Mouse (Mus musculus): ENCODE measurements around the gene Pde6d. TPM values are rescaled to one million over a fixed set of nuclear protein-coding genes. Genes with fewer than 3 reads are reported as not detected.

Pde6d gene
- polyA plus RNA-seq, 1 experiment from 2014 or later, result 59.7 TPM

DNA sequence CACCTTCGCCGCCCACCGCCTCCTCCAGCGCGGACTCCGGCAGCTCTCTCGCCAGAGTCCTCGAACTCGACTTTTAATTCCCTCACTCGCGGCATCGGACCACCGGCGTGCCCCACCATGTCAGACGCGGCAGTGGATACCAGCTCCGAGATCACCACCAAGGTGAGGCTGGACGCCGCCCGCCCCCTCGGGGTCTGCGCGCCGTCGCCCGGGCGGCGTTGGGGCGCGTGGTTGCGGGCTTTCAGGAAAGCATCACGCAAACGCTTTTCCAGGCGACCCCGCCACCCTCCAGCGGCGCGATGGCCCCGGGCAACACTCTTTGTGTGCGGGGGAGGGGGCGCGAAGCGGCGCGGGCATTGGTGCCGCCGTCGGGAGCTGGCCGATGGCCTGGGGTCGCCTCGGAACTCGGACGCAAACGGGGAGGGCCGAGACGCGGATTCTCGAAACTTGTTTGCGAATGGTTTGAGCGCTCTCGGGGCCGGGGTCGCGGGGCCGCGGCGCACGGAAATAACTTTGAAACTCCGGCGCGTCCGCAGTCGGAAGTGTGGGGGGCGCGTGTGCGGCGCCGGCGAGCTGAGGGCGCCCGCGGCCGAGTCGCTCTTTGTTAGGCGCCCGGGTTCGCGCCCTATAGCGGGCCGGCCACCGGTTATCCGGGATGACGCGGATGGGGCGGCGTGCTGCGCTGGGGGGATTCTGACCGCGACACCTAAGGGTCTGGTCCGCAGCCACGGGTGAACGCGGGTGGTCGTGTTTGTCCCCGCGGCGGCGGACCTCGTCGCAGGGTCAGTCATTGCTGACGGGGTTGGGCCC, 55.4 kb downstream of the Pde6d start:
- H3K27me3 ChIP-seq, result no peaks in the 10 kb centered on the region
- TF ChIP-seq CTCF (IDR thresholded peaks at IDR 0.05), result no peak
- ChIA-PET CTCF (interaction anchor here (1.0 to 13.4 kb wide), 6 partner anchors 19 to 87 kb away, joined by 4 to 307 read pairs (median 4); no protein-coding TSS in a partner anchor), POLR2A (interaction anchor here (0.9 to 3.4 kb wide), 12 partner anchors 12 to 87 kb away, joined by 3 to 20 read pairs (median 8); no protein-coding TSS in a partner anchor)
- in situ Hi-C loops (cut with MboI; ENCODE audit: low pct_unique_long_range_greater_than_20kb), result no loop called here
- DNase-seq (ENCODE audit: low read depth, low spot score) (no peak), ATAC-seq (no peak)

DNA sequence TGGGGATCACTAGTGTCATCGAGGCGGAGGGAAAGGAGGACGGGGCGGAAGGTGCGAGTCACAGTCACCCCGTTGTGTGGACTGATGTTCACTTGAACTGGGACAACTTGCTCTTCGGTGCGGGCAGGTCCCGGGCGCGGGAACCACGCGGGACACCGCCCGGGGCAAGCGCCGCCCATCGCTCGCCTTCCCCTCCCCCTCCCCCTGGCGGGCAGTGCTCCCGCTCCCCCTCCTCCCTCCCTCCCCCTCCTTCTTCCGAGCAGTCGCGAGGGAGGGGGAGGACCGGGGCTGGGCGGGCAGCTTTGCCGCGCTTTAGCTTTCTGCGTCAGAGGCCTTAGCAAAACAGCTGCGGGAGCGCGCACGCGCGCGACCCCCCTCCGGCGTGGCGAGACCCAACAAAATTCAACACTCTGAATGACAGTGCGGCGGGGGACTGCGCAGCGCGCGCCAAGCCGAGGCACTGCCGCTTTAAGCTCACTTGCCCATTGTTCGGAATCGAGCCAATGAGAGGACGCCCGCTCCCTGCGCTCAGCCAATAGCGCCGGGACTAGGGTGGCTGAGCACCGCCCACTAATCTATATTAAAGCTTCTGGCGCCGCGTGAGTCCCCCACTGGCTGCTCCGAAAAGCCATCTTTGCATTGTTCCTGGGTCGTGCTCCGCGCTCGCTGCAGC, 56.2 kb downstream of the Pde6d start, which contains the start of gene Ptma:
TSS of gene Ptma (plus strand) at position 611 of the 673 bp plus-strand sequence.
- ChIA-PET CTCF (interaction anchor here (1.2 to 13.4 kb wide), 4 partner anchors 18 to 87 kb away, joined by 4 to 307 read pairs (median 4); no protein-coding TSS in a partner anchor), POLR2A (interaction anchor here (0.9 to 3.4 kb wide), 10 partner anchors 12 to 86 kb away, joined by 3 to 20 read pairs (median 8); no protein-coding TSS in a partner anchor)
- H3K27me3 ChIP-seq, result no peaks in the 10 kb centered on the region
- DNase-seq (ENCODE audit: low read depth, low spot score), result peak; percentile 98
- in situ Hi-C loops (cut with MboI; ENCODE audit: low pct_unique_long_range_greater_than_20kb), result no loop called here
- ATAC-seq, result peak; percentile 78
- no peak for TF ChIP-seq CTCF (IDR thresholded peaks at IDR 0.05)

DNA sequence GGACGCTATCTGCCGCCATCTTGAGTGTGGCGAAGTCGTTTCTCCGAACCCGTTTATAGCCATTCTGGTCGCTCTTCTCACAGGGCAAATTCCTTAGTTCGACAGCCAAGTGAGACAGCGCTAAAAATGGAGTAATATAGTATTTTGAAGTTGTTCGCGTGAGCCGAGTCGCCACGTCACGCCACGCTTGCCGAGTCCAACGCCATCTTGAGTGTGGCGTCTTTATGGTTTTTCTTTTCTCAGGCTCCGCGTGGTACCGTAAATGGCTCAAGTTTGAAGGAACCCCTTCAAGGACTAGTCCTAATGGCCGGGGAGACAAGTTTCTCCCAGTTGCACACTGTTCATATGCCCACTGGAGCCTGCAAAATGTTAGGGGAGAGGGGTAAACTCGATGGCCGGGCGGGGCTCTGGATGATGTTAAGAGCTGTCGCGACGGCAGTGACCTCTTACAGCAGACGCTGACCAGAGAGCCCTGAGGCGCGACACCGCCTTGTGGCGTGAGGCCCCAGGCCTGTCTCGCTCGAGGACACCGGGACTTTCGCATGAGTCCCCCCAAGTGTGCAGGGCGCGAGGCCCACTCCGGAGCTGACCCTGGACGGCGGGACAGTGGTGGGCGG, 56.8 kb downstream of the Pde6d start:
- ATAC-seq (peak; percentile 1), DNase-seq (ENCODE audit: low read depth, low spot score) (no peak)
- TF ChIP-seq CTCF (IDR thresholded peaks at IDR 0.05), result no peak
- H3K27me3 ChIP-seq, result no peaks in the 10 kb centered on the region
- in situ Hi-C loops (cut with MboI; ENCODE audit: low pct_unique_long_range_greater_than_20kb), result no loop called here
- CTCF ChIA-PET, result interaction anchor here (1.2 to 13.4 kb wide), 4 partner anchors 18 to 86 kb away, joined by 4 to 307 read pairs (median 4); no protein-coding TSS in a partner anchor
- POLR2A ChIA-PET, result interaction anchor here (0.9 to 3.4 kb wide), 9 partner anchors 11 to 91 kb away, joined by 4 to 20 read pairs (median 13); no protein-coding TSS in a partner anchor

DNA sequence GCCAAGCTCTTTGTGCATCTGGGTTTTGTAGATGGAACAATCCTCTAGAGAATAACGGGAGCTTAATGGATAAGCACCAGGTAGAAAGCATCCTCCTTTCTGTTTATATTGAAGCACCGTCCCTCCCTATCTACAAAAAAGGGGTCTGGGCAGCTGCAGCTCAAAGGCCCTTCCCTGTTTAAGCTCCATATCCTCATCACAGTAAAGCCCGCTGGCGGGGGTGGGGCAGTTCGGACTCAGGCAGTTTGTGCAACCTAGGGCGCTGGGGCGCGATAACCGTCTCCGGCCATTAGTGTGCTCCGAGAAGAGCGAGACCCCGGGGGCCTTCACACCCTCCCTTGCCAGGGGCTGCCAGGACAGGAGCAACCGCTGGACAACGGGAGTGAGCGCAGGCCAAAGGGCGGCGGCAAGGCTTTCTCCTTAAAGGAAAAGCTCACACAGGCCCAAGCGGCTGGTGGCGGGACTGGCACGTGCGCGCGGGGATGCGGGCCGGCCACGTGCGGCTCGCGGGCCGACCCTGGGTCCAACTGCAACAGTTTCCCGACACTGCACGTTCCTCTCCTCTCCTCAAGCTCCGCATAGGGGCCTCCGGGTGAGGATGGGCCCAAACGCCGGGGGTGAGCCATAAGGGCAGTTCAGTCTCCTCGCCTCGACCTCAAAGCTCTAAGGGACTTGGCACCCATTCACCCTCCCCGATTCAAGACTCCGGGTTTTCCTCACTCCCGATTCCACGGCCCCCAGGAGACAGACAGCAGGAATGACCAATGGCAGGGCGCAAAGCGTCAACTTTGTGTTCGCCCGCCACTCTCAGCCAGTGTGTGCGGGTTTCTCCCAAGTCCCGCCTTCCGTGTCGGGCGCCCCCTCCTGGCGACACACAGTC, 57.6 kb downstream of the Pde6d start:
- TF ChIP-seq CTCF (IDR thresholded peaks at IDR 0.05), result no peak
- H3K27me3 ChIP-seq, result no peaks in the 10 kb centered on the region
- peak; percentile 36 for ATAC-seq
- DNase-seq (ENCODE audit: low read depth, low spot score), result peak; percentile 96
- in situ Hi-C loops (cut with MboI; ENCODE audit: low pct_unique_long_range_greater_than_20kb), result no loop called here
- POLR2A ChIA-PET, result interaction anchor here (0.9 to 3.4 kb wide), 7 partner anchors 10 to 91 kb away, joined by 3 to 16 read pairs (median 9); no protein-coding TSS in a partner anchor
- CTCF ChIA-PET, result interaction anchor here (0.6 to 13.4 kb wide), 5 partner anchors 17 to 85 kb away, joined by 3 to 307 read pairs (median 7); no protein-coding TSS in a partner anchor

DNA sequence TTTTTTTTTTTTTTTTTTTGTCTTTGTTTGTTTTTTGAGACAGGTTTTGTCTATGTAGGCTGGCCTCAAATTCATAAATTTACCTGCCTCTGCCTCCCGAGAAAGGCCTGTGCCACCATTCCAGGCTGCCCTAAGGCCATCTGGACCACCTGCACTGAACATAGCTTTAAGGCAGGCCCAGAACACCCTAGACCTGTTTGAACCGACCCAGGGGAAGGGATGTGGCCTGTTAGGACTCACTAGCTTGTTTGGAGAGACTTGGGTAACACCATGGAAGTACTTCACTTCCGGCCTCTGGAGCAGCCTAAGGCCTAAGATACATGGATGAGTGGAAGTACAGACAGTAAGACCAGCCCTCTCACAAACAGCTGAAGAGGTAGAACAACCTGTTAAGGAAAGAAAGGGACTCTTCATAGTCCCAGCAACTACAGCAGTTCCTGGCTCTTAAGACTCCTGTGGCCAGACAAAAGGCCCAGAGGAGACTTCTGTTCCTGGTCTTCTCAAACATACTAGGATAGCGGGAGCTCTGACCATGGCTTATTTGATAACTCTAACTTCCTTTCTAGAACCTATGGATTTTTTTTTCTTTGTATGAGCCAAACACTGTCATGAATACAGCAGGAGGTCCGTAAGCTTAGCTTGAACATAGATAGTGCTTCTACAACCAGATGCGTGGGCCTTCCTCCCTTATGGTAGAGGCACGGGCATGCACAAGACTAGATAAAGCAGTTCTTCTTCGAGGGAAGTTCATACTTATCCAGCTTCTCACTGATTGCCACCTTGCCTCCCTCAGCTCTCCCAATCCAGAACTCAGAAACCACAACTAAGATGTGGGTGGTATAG, 58.4 kb downstream of the Pde6d start:
- DNase-seq (ENCODE audit: low read depth, low spot score), result no peak
- no peaks in the 10 kb centered on the region for H3K27me3 ChIP-seq
- no peak for ATAC-seq
- no peak for TF ChIP-seq CTCF (IDR thresholded peaks at IDR 0.05)
- in situ Hi-C loops (cut with MboI; ENCODE audit: low pct_unique_long_range_greater_than_20kb), result no loop called here
- ChIA-PET POLR2A (interaction anchor here (0.9 to 3.4 kb wide), 6 partner anchors 11 to 90 kb away, joined by 3 to 16 read pairs (median 10); no protein-coding TSS in a partner anchor), CTCF (interaction anchor here (0.6 to 13.4 kb wide), 7 partner anchors 14 to 94 kb away, joined by 3 to 307 read pairs (median 4); no protein-coding TSS in a partner anchor)

- CTCF ChIA-PET, result interaction anchor here (1.5 to 13.4 kb wide), 2 partner anchors 14 to 88 kb away, joined by 3 to 307 read pairs; no protein-coding TSS in a partner anchor
- in situ Hi-C loops (cut with MboI; ENCODE audit: low pct_unique_long_range_greater_than_20kb), result no loop called here
- H3K27me3 ChIP-seq, result no peaks in the 10 kb centered on the region
- TF ChIP-seq CTCF (IDR thresholded peaks at IDR 0.05), result no peak
- DNase-seq (ENCODE audit: low read depth, low spot score), result peak; percentile 63
- ATAC-seq, result peak; percentile 36
- POLR2A ChIA-PET, result interaction anchor here (0.5 to 1.0 kb wide), 3 partner anchors 12 to 38 kb away, joined by 3 to 4 read pairs (median 3); no protein-coding TSS in a partner anchor
Measured at GRCm38 (mm10) chr1:86522286-86522871, 60.0 kb downstream of the Pde6d start.

GRCm38 (mm10) chr1:86520361-86520760, 62.1 kb downstream of the Pde6d start:
- DNase-seq (ENCODE audit: low read depth, low spot score) (no peak), ATAC-seq (no peak)
- no peak for TF ChIP-seq CTCF (IDR thresholded peaks at IDR 0.05)
- ChIA-PET POLR2A (no interaction called here), CTCF (interaction anchor here (1.0 to 25.4 kb wide), 3 partner anchors 8 to 19 kb away, joined by 3 to 307 read pairs (median 6); partner anchors contain the start of gene Ptma)
- H3K27me3 ChIP-seq, result no peaks in the 10 kb centered on the region
- in situ Hi-C loops (cut with MboI; ENCODE audit: low pct_unique_long_range_greater_than_20kb), result no loop called here

- in situ Hi-C loops (cut with MboI; ENCODE audit: low pct_unique_long_range_greater_than_20kb), result no loop called here
- POLR2A ChIA-PET, result interaction anchor here (0.6 kb wide), 1 partner anchor 27 kb away, joined by 3 read pairs; no protein-coding TSS in a partner anchor
- DNase-seq (ENCODE audit: low read depth, low spot score), result no peak
- TF ChIP-seq CTCF (IDR thresholded peaks at IDR 0.05), result no peak
- ATAC-seq, result no peak
- H3K27me3 ChIP-seq, result no peaks in the 10 kb centered on the region
- CTCF ChIA-PET, result interaction anchor here (2.0 to 25.4 kb wide), 2 partner anchors 11 to 12 kb away, joined by 10 to 307 read pairs; partner anchors contain the start of gene Ptma
Measured at GRCm38 (mm10) chr1:86517076-86517475, 65.4 kb downstream of the Pde6d start.
